Mouse (Mus musculus): Measurements from ENCODE around the gene D630023F18Rik.

D630023F18Rik gene

GRCm38 (mm10) chr1:65109756-65110435 is 13.1 kb downstream of the D630023F18Rik start:
- no peak for DNase-seq

- DNase-seq: no peak
Observed at GRCm38 (mm10) chr1:65109196-65109595, 13.8 kb downstream of the D630023F18Rik start.

- DNase-seq: no peak
Observed at GRCm38 (mm10) chr1:65107654-65108279, 15.2 kb downstream of the D630023F18Rik start.

- DNase-seq: no peak
Observed at GRCm38 (mm10) chr1:65103273-65103672, 19.7 kb downstream of the D630023F18Rik start, which contains the start of gene Cryga. Gene Cryga (minus strand): TSS chr1:65103373.

- DNase-seq: no peak
Observed at GRCm38 (mm10) chr1:65096953-65097352, 26.1 kb downstream of the D630023F18Rik start.

- DNase-seq: no peak
Observed at GRCm38 (mm10) chr1:65091566-65091965, 31.4 kb downstream of the D630023F18Rik start.

GRCm38 (mm10) chr1:65090370-65090769 is 32.6 kb downstream of the D630023F18Rik start:
- DNase-seq: no peak

- no peak for DNase-seq
Observed at GRCm38 (mm10) chr1:65088567-65089356, 34.3 kb downstream of the D630023F18Rik start.

- DNase-seq: no peak
Observed at GRCm38 (mm10) chr1:65082188-65082587, 40.8 kb downstream of the D630023F18Rik start, which contains the start of gene Crygb. Gene Crygb (minus strand): TSS chr1:65082288.

- DNase-seq: no peak
Observed at GRCm38 (mm10) chr1:65075607-65076006, 47.4 kb downstream of the D630023F18Rik start.

GRCm38 (mm10) chr1:65073589-65073988 is 49.4 kb downstream of the D630023F18Rik start, which contains the start of gene Crygc:
Gene Crygc (minus strand): TSS chr1:65073689.
- no peak for DNase-seq

- no peak for DNase-seq
Observed at GRCm38 (mm10) chr1:65067842-65068241, 55.2 kb downstream of the D630023F18Rik start.

GRCm38 (mm10) chr1:65064201-65064600 is 58.8 kb downstream of the D630023F18Rik start:
- DNase-seq: no peak

GRCm38 (mm10) chr1:65063352-65063751 is 59.7 kb downstream of the D630023F18Rik start, which contains the start of gene Crygd:
Gene Crygd (minus strand): TSS chr1:65063452.
- no peak for DNase-seq

Data from kidney, postnatal 14 days (tissue).